Mouse (Mus musculus) gastrocnemius, postnatal 10 days (tissue): ENCODE measurements around the gene Mga. TPM values are rescaled to one million over a fixed set of nuclear protein-coding genes. Genes with fewer than 3 reads are reported as not detected.

Experiments
- microRNA-seq, 2 experiments: library from miRNA; unstranded; fragments of <30 nt; microRNA quantifications; one replicate each; pipeline ENCODE4 v1.2.0; 2021
- total RNA-seq, 2 experiments: library from RNA; stranded (reverse); gene quantifications; 2 replicates each; pipeline ENCODE4 v1.2.3; 2021

Mga gene
- total RNA-seq, 2 experiments from 2014 or later = 44.9 to 54.4 TPM

Small RNAs within 50 kb of the gene (microRNA-seq; reads per million reads assigned to microRNA genes)
- 0 to 0.25 reads per million in 2 experiments for gene Mir7665

Other genes starting within 250 kb of the Mga start
- gene Ndufaf1, start 234.4 kb upstream of the Mga start, total RNA-seq = 10 to 100 TPM; 36.0 to 40.0 TPM
- 10 to 100 TPM; 26.7 to 29.2 TPM for gene Rtf1, start 222.2 kb upstream of the Mga start, total RNA-seq
- gene Itpka, start 154.9 kb upstream of the Mga start, total RNA-seq = under 1 TPM; 0.18 to 0.26 TPM
- gene Ltk, start 136.8 kb upstream of the Mga start, total RNA-seq = not detected
- gene Rpap1, start 109.7 kb upstream of the Mga start, total RNA-seq = 10 to 100 TPM; 14.2 to 14.5 TPM
- 1 to 10 TPM; 3.6 to 5.1 TPM for gene Tyro3, start 99.5 kb upstream of the Mga start, total RNA-seq
- gene Mapkbp1, start 75.5 kb downstream of the Mga start, total RNA-seq = 10 to 100 TPM in 1 of 2 experiments, 1 to 10 TPM in 1; 9.1 to 11.0 TPM
- gene Jmjd7, start 130.3 kb downstream of the Mga start, total RNA-seq = 1 to 10 TPM; 4.1 to 5.3 TPM
- gene Gm28042, start 130.3 kb downstream of the Mga start, total RNA-seq = 1 to 10 TPM; 1.1 to 1.2 TPM
- 1 to 10 TPM in 1 of 2 experiments, under 1 TPM in 1; 0.82 to 2.2 TPM for gene Pla2g4b, start 136.2 kb downstream of the Mga start, total RNA-seq